Mouse (Mus musculus): ENCODE measurements around the gene Spata31d1a. TPM values are rescaled to one million over a fixed set of nuclear protein-coding genes. Genes with fewer than 3 reads are reported as not detected.
"Not testable (repeated sequence)": the region's sequence is repeated elsewhere in the genome, so short reads cannot be mapped to it uniquely, and the experiment has no call there.

The Spata31d1a gene
- polyA plus RNA-seq (2015; fragmentation: Nextera tagmentation; extraction: Ambion mirVana), result 0.05 TPM in 1 of 2 replicates, not detected in the other

GRCm38 (mm10) chr13:59710230-59710629 is at the start of gene Spata31d1a:
TSS of gene Spata31d1a (minus strand) at chr13:59710330.
- no peak within 1 kb of the TSS for H3K4me2 ChIP-seq
- no peak for ATAC-seq
- H3K27me3 ChIP-seq, result no peaks in the 10 kb centered on the region
- no peak within 1 kb of the TSS for H3K9ac ChIP-seq
- 93% methylated on average over 15 of the region's 15 CpGs for WGBS
- H3K4me1 ChIP-seq, result no peaks in the 10 kb centered on the region
- no peaks in the 10 kb centered on the region for H3K9me3 ChIP-seq (replicated peaks)
- no peaks in the 10 kb centered on the region for H3K36me3 ChIP-seq (ENCODE audit: poor library complexity, severe bottlenecking)
- H3K27ac ChIP-seq, result no peak within 1 kb of the TSS
- no peak within 1 kb of the TSS for H3K4me3 ChIP-seq

- 95% methylated on average over 7 of the region's 7 CpGs for WGBS
- no peak for ATAC-seq
- Histone ChIP-seq H3K9ac (no peak overlapping the region), H3K9me3 (replicated peaks) (no peaks in the 10 kb centered on the region), H3K4me1 (no peaks in the 10 kb centered on the region), H3K27me3 (no peaks in the 10 kb centered on the region), H3K27ac (no peak overlapping the region), H3K4me3 (no peak overlapping the region), H3K36me3 (ENCODE audit: poor library complexity, severe bottlenecking) (peaks cover 70% of the 10 kb centered on the region), H3K4me2 (no peak overlapping the region)
These were observed 46.8 kb upstream of the Spata31d1a start for GRCm38 (mm10) chr13:59756906-59757305.

- no peaks in the 10 kb centered on the region for H3K27me3 ChIP-seq
- no peaks in the 10 kb centered on the region for H3K9me3 ChIP-seq (replicated peaks)
- no peak overlapping the region for H3K9ac ChIP-seq
- H3K36me3 ChIP-seq (ENCODE audit: poor library complexity, severe bottlenecking), result peaks cover 14% of the 10 kb centered on the region
- no peak for ATAC-seq
- no peaks in the 10 kb centered on the region for H3K4me1 ChIP-seq
- no peak overlapping the region for H3K4me2 ChIP-seq
- no peak overlapping the region for H3K4me3 ChIP-seq
- 86% methylated on average over 12 of the region's 12 CpGs for WGBS
- H3K27ac ChIP-seq, result no peak overlapping the region
These were observed 40.2 kb upstream of the Spata31d1a start for GRCm38 (mm10) chr13:59750310-59750709.

- 0 out of 2 replicates have a peak within 1 kb of the TSS, but pooled peaks have one; percentile 12 for H3K9ac ChIP-seq
- no peaks in the 10 kb centered on the region for H3K27me3 ChIP-seq
- no peak within 1 kb of the TSS for H3K27ac ChIP-seq
- no peaks in the 10 kb centered on the region for H3K4me1 ChIP-seq
- no peak within 1 kb of the TSS for H3K4me2 ChIP-seq
- ATAC-seq, result no peak
- H3K4me3 ChIP-seq, result no peak within 1 kb of the TSS
- WGBS, result 80% methylated on average over 9 of the region's 9 CpGs
- H3K9me3 ChIP-seq (replicated peaks), result no peaks in the 10 kb centered on the region
- no peaks in the 10 kb centered on the region for H3K36me3 ChIP-seq (ENCODE audit: poor library complexity, severe bottlenecking)
These were observed 36.6 kb upstream of the Spata31d1a start, which contains the start of gene 1700014D04Rik for GRCm38 (mm10) chr13:59746711-59747110. TSS of gene 1700014D04Rik (minus strand) at chr13:59746752.

GRCm38 (mm10) chr13:59746164-59746563 is 36.0 kb upstream of the Spata31d1a start:
- no peaks in the 10 kb centered on the region for H3K36me3 ChIP-seq (ENCODE audit: poor library complexity, severe bottlenecking)
- no peak overlapping the region for H3K4me2 ChIP-seq
- no peak overlapping the region for H3K9ac ChIP-seq
- no peak overlapping the region for H3K4me3 ChIP-seq
- H3K27me3 ChIP-seq, result no peaks in the 10 kb centered on the region
- H3K4me1 ChIP-seq, result no peaks in the 10 kb centered on the region
- no peak for ATAC-seq
- no peaks in the 10 kb centered on the region for H3K9me3 ChIP-seq (replicated peaks)
- WGBS, result 81% methylated on average over 5 of the region's 6 CpGs
- no peak overlapping the region for H3K27ac ChIP-seq

- H3K36me3 ChIP-seq (ENCODE audit: poor library complexity, severe bottlenecking), result no peaks in the 10 kb centered on the region
- no peak overlapping the region for H3K27ac ChIP-seq
- H3K9ac ChIP-seq, result no peak overlapping the region
- H3K4me3 ChIP-seq, result no peak overlapping the region
- no peaks in the 10 kb centered on the region for H3K27me3 ChIP-seq
- no peaks in the 10 kb centered on the region for H3K4me1 ChIP-seq
- no peak for ATAC-seq
- 90% methylated on average over 6 of the region's 6 CpGs for WGBS
- H3K4me2 ChIP-seq, result no peak overlapping the region
- no peaks in the 10 kb centered on the region for H3K9me3 ChIP-seq (replicated peaks)
These were observed 35.3 kb upstream of the Spata31d1a start for GRCm38 (mm10) chr13:59745462-59745861.

- no peaks in the 10 kb centered on the region for H3K27me3 ChIP-seq
- no peak overlapping the region for H3K4me3 ChIP-seq
- H3K4me2 ChIP-seq, result no peak overlapping the region
- no peaks in the 10 kb centered on the region for H3K36me3 ChIP-seq (ENCODE audit: poor library complexity, severe bottlenecking)
- WGBS, result 80% methylated on average over 10 of the region's 10 CpGs
- H3K27ac ChIP-seq, result no peak overlapping the region
- no peaks in the 10 kb centered on the region for H3K4me1 ChIP-seq
- no peaks in the 10 kb centered on the region for H3K9me3 ChIP-seq (replicated peaks)
- H3K9ac ChIP-seq, result no peak overlapping the region
- ATAC-seq, result no peak
These were observed 31.6 kb upstream of the Spata31d1a start for GRCm38 (mm10) chr13:59741697-59742096.

- WGBS, result 92% methylated on average over 11 of the region's 11 CpGs
- no peaks in the 10 kb centered on the region for H3K4me1 ChIP-seq
- ATAC-seq, result no peak
These were observed 31.0 kb upstream of the Spata31d1a start for GRCm38 (mm10) chr13:59741096-59741495.

GRCm38 (mm10) chr13:59739397-59739796 is 29.3 kb upstream of the Spata31d1a start:
- Histone ChIP-seq H3K9me3 (replicated peaks) (no peaks in the 10 kb centered on the region), H3K9ac (no peak overlapping the region), H3K36me3 (ENCODE audit: poor library complexity, severe bottlenecking) (no peaks in the 10 kb centered on the region), H3K27ac (no peak overlapping the region), H3K4me2 (no peak overlapping the region), H3K4me1 (no peaks in the 10 kb centered on the region), H3K27me3 (no peaks in the 10 kb centered on the region), H3K4me3 (no peak overlapping the region)
- 92% methylated on average over 4 of the region's 4 CpGs for WGBS
- no peak for ATAC-seq

More at GRCm38 (mm10) chr13:59741096-59741495, 31.0 kb upstream of the Spata31d1a start:
- Histone ChIP-seq H3K9ac (no peak overlapping the region), H3K36me3 (ENCODE audit: poor library complexity, severe bottlenecking) (no peaks in the 10 kb centered on the region), H3K27ac (no peak overlapping the region), H3K27me3 (no peaks in the 10 kb centered on the region), H3K9me3 (replicated peaks) (no peaks in the 10 kb centered on the region), H3K4me3 (no peak overlapping the region), H3K4me2 (no peak overlapping the region)

GRCm38 (mm10) chr13:59738455-59738854 is 28.3 kb upstream of the Spata31d1a start:
- Histone ChIP-seq H3K9ac (no peak overlapping the region), H3K36me3 (ENCODE audit: poor library complexity, severe bottlenecking) (no peaks in the 10 kb centered on the region), H3K27me3 (no peaks in the 10 kb centered on the region), H3K4me2 (no peak overlapping the region), H3K4me1 (no peaks in the 10 kb centered on the region), H3K4me3 (no peak overlapping the region), H3K27ac (no peak overlapping the region), H3K9me3 (replicated peaks) (no peaks in the 10 kb centered on the region)
- 81% methylated on average over 2 of the region's 2 CpGs for WGBS
- no peak for ATAC-seq

GRCm38 (mm10) chr13:59735190-59735589 is 25.1 kb upstream of the Spata31d1a start:
- Histone ChIP-seq H3K27me3 (no peaks in the 10 kb centered on the region), H3K4me3 (no peak overlapping the region), H3K9ac (no peak overlapping the region), H3K9me3 (replicated peaks) (no peaks in the 10 kb centered on the region), H3K4me1 (no peaks in the 10 kb centered on the region), H3K36me3 (ENCODE audit: poor library complexity, severe bottlenecking) (no peaks in the 10 kb centered on the region), H3K4me2 (no peak overlapping the region), H3K27ac (no peak overlapping the region)
- 31% methylated on average over 3 of the region's 3 CpGs for WGBS
- ATAC-seq, result no peak

GRCm38 (mm10) chr13:59734347-59734746 is 24.2 kb upstream of the Spata31d1a start:
- H3K27me3 ChIP-seq; H3K9me3 ChIP-seq (replicated peaks); H3K4me1 ChIP-seq; ATAC-seq; H3K4me2 ChIP-seq; H3K36me3 ChIP-seq (ENCODE audit: poor library complexity, severe bottlenecking); H3K4me3 ChIP-seq; H3K27ac ChIP-seq; H3K9ac ChIP-seq: not testable (repeated sequence)
- WGBS, result 23% methylated on average over 6 of the region's 6 CpGs

- Histone ChIP-seq H3K4me1 (no peaks in the 10 kb centered on the region), H3K36me3 (ENCODE audit: poor library complexity, severe bottlenecking) (no peaks in the 10 kb centered on the region), H3K27me3 (no peaks in the 10 kb centered on the region), H3K9ac (no peak overlapping the region), H3K4me2 (no peak overlapping the region), H3K9me3 (replicated peaks) (no peaks in the 10 kb centered on the region), H3K27ac (no peak overlapping the region), H3K4me3 (no peak overlapping the region)
- WGBS, result 77% methylated on average over 4 of the region's 4 CpGs
- no peak for ATAC-seq
These were observed 23.8 kb upstream of the Spata31d1a start for GRCm38 (mm10) chr13:59733936-59734335.

Data from forebrain, embryonic 13.5 days (tissue).